In the genomic region with DNA sequence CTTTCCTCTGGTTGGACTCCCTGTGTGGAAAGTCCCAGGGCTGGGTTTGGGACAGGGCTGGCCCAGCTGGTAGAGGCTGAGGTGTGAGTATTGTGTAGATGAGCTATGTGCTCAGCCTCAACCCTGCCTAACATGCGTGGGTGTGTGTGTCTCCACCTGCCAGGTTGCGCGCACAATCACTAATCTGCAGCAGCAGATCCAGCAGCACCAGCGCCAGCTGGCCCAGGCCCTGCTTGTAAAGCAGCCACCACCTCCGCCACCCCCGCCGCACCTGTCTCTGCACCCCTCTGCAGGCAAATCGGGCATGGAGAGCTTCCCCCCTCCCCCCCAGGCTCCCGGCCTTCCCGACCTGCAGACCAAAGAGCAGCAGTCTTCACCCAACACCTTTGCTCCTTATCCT, we compare ENCODE assay signal across 17 mouse cellular contexts. TPM values are rescaled to one million over a fixed set of nuclear protein-coding genes. Genes with fewer than 3 reads are reported as not detected.
DNase-seq lines count a peak whose midpoint lies in the region; ATAC-seq and TF ChIP-seq lines count a peak whose summit lies in the region.
"Had no signal": no experiment of that assay in that cellular context is flagged by ENCODE, and none has a peak within 500 bp of the region (broad histone marks: within the 10 kb centered on the region; RNA-seq: fewer than 3 reads in every experiment).

No protein-coding gene starts in this region.

- no peak for ATAC-seq in liver, postnatal 0 days
- no peak for ATAC-seq in kidney, embryonic 16.5 days (ENCODE audit: low FRiP score, low TSS enrichment)
- ATAC-seq: liver, embryonic 12.5 days had no signal

- H3K4me2 ChIP-seq in liver, postnatal 0 days (ENCODE audit: low read depth, low read length), result no peak overlapping the region
- no peak overlapping the region for H3K4me2 ChIP-seq in kidney, embryonic 16.5 days (replicated peaks; ENCODE audit: low read depth, low read length)
- H3K4me2 ChIP-seq: embryonic facial prominence, embryonic 13.5 days; forebrain, embryonic 12.5 days; liver, embryonic 12.5 days had no signal

- no peaks in the 10 kb centered on the region for H3K27me3 ChIP-seq in liver, postnatal 0 days (ENCODE audit: insufficient read depth, low read length)
- no peaks in the 10 kb centered on the region for H3K27me3 ChIP-seq in kidney, embryonic 16.5 days (ENCODE audit: insufficient read depth, low read length)
- H3K27me3 ChIP-seq in thymus, adult 2 months (ENCODE audit: control insufficient read depth, insufficient read depth, low read length), result no peaks in the 10 kb centered on the region
- H3K27me3 ChIP-seq: embryonic facial prominence, embryonic 13.5 days; forebrain, embryonic 12.5 days; liver, embryonic 12.5 days had no signal

- WGBS in liver, postnatal 0 days (ENCODE audit: insufficient replicate concordance), result 80% methylated on average over 9 of the region's 10 CpGs
- WGBS in kidney, embryonic 16.5 days, result 92% methylated on average over 10 of the region's 10 CpGs
- WGBS in thymus, adult 2 months, result 93% methylated on average over 10 of the region's 10 CpGs

- TF ChIP-seq CTCF in liver, postnatal 0 days (IDR thresholded peaks at IDR 0.05; ENCODE audit: low read depth), result no peak
- TF ChIP-seq CTCF in thymus, adult 2 months (IDR thresholded peaks at IDR 0.05; ENCODE audit: borderline replicate concordance, control insufficient read depth, extremely low read depth, insufficient read depth, low read length, poor library complexity), result no peak

- peaks cover 82% of the 10 kb centered on the region for H3K36me3 ChIP-seq in liver, postnatal 0 days (replicated peaks; ENCODE audit: insufficient read depth, low read length)
- H3K36me3 ChIP-seq in kidney, embryonic 16.5 days (ENCODE audit: insufficient read depth, low read length), result peaks cover 85% of the 10 kb centered on the region
- peaks cover 93% of the 10 kb centered on the region for H3K36me3 ChIP-seq in thymus, adult 2 months (ENCODE audit: control insufficient read depth, insufficient read depth, low read length)

- H3K4me3 ChIP-seq in liver, postnatal 0 days (ENCODE audit: low read depth, low read length), result no peak overlapping the region
- no peak overlapping the region for H3K4me3 ChIP-seq in kidney, embryonic 16.5 days (ENCODE audit: low read length)
- H3K4me3 ChIP-seq in thymus, adult 2 months (ENCODE audit: control insufficient read depth, insufficient read depth, low read length), result no peak overlapping the region
- H3K4me3 ChIP-seq: embryonic facial prominence, embryonic 13.5 days; forebrain, embryonic 12.5 days; liver, embryonic 12.5 days; midbrain, embryonic 10.5 days had no signal

- TF ChIP-seq POLR2A in thymus, adult 2 months (IDR thresholded peaks at IDR 0.05; ENCODE audit: control insufficient read depth, extremely low read depth, insufficient read depth, low read length, poor library complexity), result no peak

- no peak overlapping the region for H3K9ac ChIP-seq in liver, postnatal 0 days (replicated peaks)
- no peak overlapping the region for H3K9ac ChIP-seq in kidney, embryonic 16.5 days (replicated peaks; ENCODE audit: low read length)
- H3K9ac ChIP-seq: embryonic facial prominence, embryonic 13.5 days; forebrain, embryonic 12.5 days; liver, embryonic 12.5 days had no signal

- no peak overlapping the region for H3K27ac ChIP-seq in liver, postnatal 0 days (ENCODE audit: low read depth)
- no peak overlapping the region for H3K27ac ChIP-seq in kidney, embryonic 16.5 days (ENCODE audit: low read length)
- no peak overlapping the region for H3K27ac ChIP-seq in thymus, adult 2 months (ENCODE audit: control insufficient read depth, insufficient read depth, low read length)
- H3K27ac ChIP-seq: embryonic facial prominence, embryonic 13.5 days; forebrain, embryonic 12.5 days; liver, embryonic 12.5 days; midbrain, embryonic 10.5 days had no signal

- no peaks in the 10 kb centered on the region for H3K9me3 ChIP-seq in liver, postnatal 0 days (ENCODE audit: low read length)
- H3K9me3 ChIP-seq in kidney, embryonic 16.5 days (ENCODE audit: low read length), result no peaks in the 10 kb centered on the region
- H3K9me3 ChIP-seq: embryonic facial prominence, embryonic 13.5 days; forebrain, embryonic 12.5 days; liver, embryonic 12.5 days; midbrain, embryonic 10.5 days had no signal

- DNase-seq in cerebellum, adult 9-11 months, result peak; percentile 54
- DNase-seq in cerebellum, adult 8-10 months, result no peak
- DNase-seq in ZHBTc4 (ENCODE audit: low read depth, low spot score), result peak; percentile 37
- DNase-seq in layer of hippocampus, adult 18-20 months (ENCODE audit: low spot score in 2 of 2), result peak; percentile 81 to 92
- peak; percentile 76 to 89 for DNase-seq in left cerebral cortex, adult 9 months (ENCODE audit: low spot score in 2 of 2)
- no peak for DNase-seq in liver, postnatal 0 days
- DNase-seq in thymus, adult 2 months, result no peak
- DNase-seq: heart, adult 11 months; heart, postnatal 14 days; kidney, postnatal 14 days; lung, postnatal 10 days had no signal

- TF ChIP-seq EP300 in liver, postnatal 0 days (IDR thresholded peaks at IDR 0.05; ENCODE audit: low read depth), result no peak

- H3K4me1 ChIP-seq in liver, postnatal 0 days (ENCODE audit: insufficient read depth), result no peaks in the 10 kb centered on the region
- H3K4me1 ChIP-seq in kidney, embryonic 16.5 days (ENCODE audit: insufficient read depth, low read length), result no peaks in the 10 kb centered on the region
- H3K4me1 ChIP-seq in thymus, adult 2 months (replicated peaks; ENCODE audit: control insufficient read depth, insufficient read depth, low read length), result no peaks in the 10 kb centered on the region
- H3K4me1 ChIP-seq: embryonic facial prominence, embryonic 13.5 days; forebrain, embryonic 12.5 days; liver, embryonic 12.5 days; midbrain, embryonic 10.5 days had no signal

RNA-seq across cellular contexts. Expression of a gene that starts 32.5 kb away (rescaled TPM):
- total RNA-seq in layer of hippocampus, adult 18-20 months (2021), result 1 to 10 TPM in 1 of 2 experiments, under 1 TPM in 1; 0.72 to 1.1 TPM
- polyA plus RNA-seq in liver, postnatal 0 days (2015; fragmentation: Nextera tagmentation; extraction: Ambion mirVana), result 6.3 and 6.8 TPM in 2 replicates
- polyA plus RNA-seq in kidney, embryonic 16.5 days (2015; fragmentation: Nextera tagmentation; extraction: Ambion mirVana), result 3.6 TPM in 2 replicates
- polyA plus RNA-seq in thymus, adult 2 months (2012; rRNA removed), result 388 and 467 TPM in 2 replicates

RNA-seq across cellular contexts. Expression of a gene that starts 32.6 kb away (rescaled TPM):
- total RNA-seq in layer of hippocampus, adult 18-20 months (2021), result 10 to 100 TPM in 1 of 2 experiments, 1 to 10 TPM in 1; 5.9 to 10.6 TPM
- 19.0 and 20.2 TPM in 2 replicates for polyA plus RNA-seq in liver, postnatal 0 days (2015; fragmentation: Nextera tagmentation; extraction: Ambion mirVana)
- 47.9 and 50.5 TPM in 2 replicates for polyA plus RNA-seq in kidney, embryonic 16.5 days (2015; fragmentation: Nextera tagmentation; extraction: Ambion mirVana)
- 201 and 217 TPM in 2 replicates for polyA plus RNA-seq in thymus, adult 2 months (2012; rRNA removed)

RNA-seq across cellular contexts. Expression of a gene that starts 48.0 kb away (rescaled TPM):
- total RNA-seq in layer of hippocampus, adult 18-20 months (2021), result under 1 TPM in 1 of 2 experiments, not detected in 1; 0.40 TPM
- polyA plus RNA-seq in liver, postnatal 0 days (2015; fragmentation: Nextera tagmentation; extraction: Ambion mirVana), result 32.7 and 33.8 TPM in 2 replicates
- polyA plus RNA-seq in kidney, embryonic 16.5 days (2015; fragmentation: Nextera tagmentation; extraction: Ambion mirVana), result 0.33 and 0.54 TPM in 2 replicates
- polyA plus RNA-seq in thymus, adult 2 months (2012; rRNA removed), result 1.7 and 1.8 TPM in 2 replicates
- total RNA-seq: ES-E14; heart, postnatal 14 days had no signal
- polyA plus RNA-seq: embryonic facial prominence, embryonic 13.5 days; forebrain, embryonic 12.5 days had no signal

Comparison
In these comparisons a context has a peak if more than half of its experiments do, and no peak if none do; other contexts are left out.
1. DNase-seq: peak in cerebellum, adult 9-11 months (single experiment), ZHBTc4 (single experiment), layer of hippocampus, adult 18-20 months (2 of 2) and left cerebral cortex, adult 9 months (2 of 2); none in cerebellum, adult 8-10 months (single experiment), liver, postnatal 0 days (single experiment) and thymus, adult 2 months (single experiment).
2. RNA of a gene that starts 32.5 kb away (polyA plus RNA-seq): 388 to 467 TPM in thymus, adult 2 months; 6.3 to 6.8 TPM in liver, postnatal 0 days and 3.6 TPM in kidney, embryonic 16.5 days; every median in the first group is over 10 times any median in the second.
3. RNA of a gene that starts 48.0 kb away (polyA plus RNA-seq): 32.7 to 33.8 TPM in liver, postnatal 0 days; 1.7 to 1.8 TPM in thymus, adult 2 months and 0.33 to 0.54 TPM in kidney, embryonic 16.5 days; every median in the first group is over 10 times any median in the second.